Mouse (Mus musculus): ENCODE data around the gene Zdhhc12.

GRCm38 (mm10) chr2:30073285-30073684, 20.2 kb downstream of the Zdhhc12 start:
- TF ChIP-seq CTCF (IDR thresholded peaks at IDR 0.05; ENCODE audit: extremely low read depth, insufficient read depth, low read length), result no peak
- TF ChIP-seq POLR2A (IDR thresholded peaks at IDR 0.05; ENCODE audit: extremely low read depth, insufficient read depth, low read length), result 0 out of 2 replicates have a peak, but pooled peaks have one; percentile 5
